Mouse (Mus musculus) ovary, postnatal 14 days (tissue): Measurements from ENCODE around the gene Mab21l1.

ENCODE experiments used
- DNase-seq: peaks from one replicate; pipeline ENCODE4 v3.0.0; 2022; ENCODE audit warnings: low spot score

The Mab21l1 gene

GRCm38 (mm10) chr3:55782056-55782687 lies at the start of gene Mab21l1:
Gene Mab21l1 (plus strand): TSS chr3:55782510.
- no peak for DNase-seq

DNA sequence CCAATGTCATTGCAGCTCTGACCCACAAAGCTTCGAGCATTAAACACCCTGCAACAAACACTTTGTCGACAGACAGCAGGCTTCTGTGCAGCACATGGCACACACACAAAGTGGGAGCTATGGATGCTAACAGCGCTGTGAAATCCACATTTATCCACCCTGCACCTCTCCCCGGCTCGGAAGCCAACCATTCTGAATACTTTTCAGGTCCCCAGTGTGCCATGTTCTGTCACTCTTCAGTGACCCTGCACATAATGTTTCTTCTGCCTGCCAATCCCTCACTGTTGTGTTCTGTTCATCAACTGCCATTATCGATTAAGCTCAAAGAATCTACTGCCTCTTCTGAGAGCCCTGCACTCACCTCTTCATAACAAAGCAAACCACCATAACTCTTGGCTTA lies 48.6 kb upstream of the Mab21l1 start:
- no peak for DNase-seq

DNA sequence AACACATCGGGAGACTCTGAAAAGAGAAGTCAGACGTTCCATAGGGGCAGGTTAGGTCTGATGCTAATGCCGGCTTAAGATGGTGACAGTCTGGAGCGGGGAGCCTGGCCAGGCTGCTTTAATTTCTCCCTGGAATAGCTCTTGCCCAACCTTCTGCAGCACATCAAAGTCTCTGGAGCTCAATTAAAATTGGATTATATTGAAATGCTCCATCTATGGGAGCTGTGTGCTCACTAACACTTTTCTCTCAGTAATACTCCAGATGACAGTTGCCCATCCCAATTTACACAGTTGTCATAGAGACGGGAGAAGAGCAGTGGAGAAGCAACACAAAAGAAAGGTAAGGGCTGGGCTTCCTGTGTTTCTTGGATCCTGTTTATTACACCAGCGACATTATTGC lies 40.9 kb upstream of the Mab21l1 start:
- no peak for DNase-seq

GRCm38 (mm10) chr3:55742218-55742617 lies 40.1 kb upstream of the Mab21l1 start:
- DNase-seq = no peak

- DNase-seq = no peak
These were observed 39.7 kb upstream of the Mab21l1 start for GRCm38 (mm10) chr3:55742654-55743053.

DNA sequence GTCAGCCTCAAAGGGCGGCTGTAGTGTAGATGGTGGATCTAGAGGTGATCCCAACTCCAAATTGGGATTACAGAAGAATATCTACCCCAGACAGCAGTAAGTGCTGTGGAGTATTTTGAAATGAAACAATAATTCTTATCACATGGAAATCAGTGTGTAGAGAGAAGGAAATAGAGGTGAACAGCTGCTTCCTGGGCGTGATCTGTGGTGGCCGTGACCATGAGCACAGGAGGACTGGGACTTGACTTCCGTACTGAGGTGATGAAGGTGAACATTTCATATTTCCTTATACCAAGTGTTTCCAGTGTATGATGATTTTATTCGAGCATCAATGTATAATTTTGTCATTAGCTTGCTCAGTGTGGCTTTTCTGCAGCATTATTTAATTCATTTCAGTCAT lies 38.4 kb upstream of the Mab21l1 start:
- DNase-seq = no peak

GRCm38 (mm10) chr3:55750445-55751065 lies 31.8 kb upstream of the Mab21l1 start:
- DNase-seq = no peak

GRCm38 (mm10) chr3:55751363-55751762 lies 30.9 kb upstream of the Mab21l1 start:
- DNase-seq = no peak

- DNase-seq = no peak
These were observed 29.8 kb upstream of the Mab21l1 start for GRCm38 (mm10) chr3:55752558-55752957.

DNA sequence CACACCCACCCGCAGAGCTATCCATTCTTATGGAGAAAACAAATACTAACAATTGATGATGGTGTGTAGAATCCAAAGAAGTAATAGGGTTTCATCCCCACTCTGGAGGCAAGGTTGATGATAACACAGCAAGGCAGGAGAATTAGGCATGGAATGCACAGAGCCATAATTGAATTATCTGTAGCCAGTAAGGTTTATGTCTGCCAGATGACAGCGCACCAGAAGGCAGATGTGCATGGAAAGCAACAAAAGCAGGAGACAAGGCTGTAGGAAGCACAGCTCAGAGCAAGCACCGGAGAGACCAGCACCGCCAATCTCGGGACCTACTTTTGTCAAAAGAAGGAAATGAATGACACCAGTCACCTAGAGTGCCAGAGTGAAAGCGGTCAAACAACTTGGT lies 28.4 kb upstream of the Mab21l1 start:
- DNase-seq = no peak

GRCm38 (mm10) chr3:55754981-55755608 lies 27.2 kb upstream of the Mab21l1 start:
- DNase-seq = no peak

GRCm38 (mm10) chr3:55755805-55756601 lies 26.3 kb upstream of the Mab21l1 start:
- no peak for DNase-seq

DNA sequence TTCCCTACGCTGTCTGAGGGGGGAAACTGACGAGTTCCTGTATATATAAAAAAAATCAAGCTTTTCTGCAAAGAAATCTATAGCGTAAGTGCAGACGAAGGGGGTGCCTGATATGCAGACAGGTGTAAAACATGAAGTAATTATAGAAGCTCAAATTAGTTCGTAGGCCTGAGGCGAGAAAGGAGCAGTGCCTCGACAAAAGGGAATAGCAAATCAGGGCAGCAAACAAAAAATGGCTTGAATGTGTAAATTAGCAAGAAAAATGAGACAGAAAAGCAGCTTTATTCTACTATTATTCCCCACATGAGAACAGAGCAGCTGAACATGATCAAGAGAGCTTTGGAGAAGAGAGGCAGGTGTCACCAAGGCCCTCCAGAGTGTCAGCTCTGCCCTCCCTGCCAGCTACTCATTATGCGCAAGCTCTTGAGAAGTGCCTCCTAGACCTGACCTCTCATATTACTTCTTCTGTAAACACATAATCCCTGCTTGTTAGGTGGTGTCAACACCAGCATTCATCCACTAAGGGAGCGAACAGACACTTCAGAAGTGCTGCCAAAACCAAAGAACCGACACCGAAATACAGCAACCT lies 25.6 kb upstream of the Mab21l1 start:
- no peak for DNase-seq

DNA sequence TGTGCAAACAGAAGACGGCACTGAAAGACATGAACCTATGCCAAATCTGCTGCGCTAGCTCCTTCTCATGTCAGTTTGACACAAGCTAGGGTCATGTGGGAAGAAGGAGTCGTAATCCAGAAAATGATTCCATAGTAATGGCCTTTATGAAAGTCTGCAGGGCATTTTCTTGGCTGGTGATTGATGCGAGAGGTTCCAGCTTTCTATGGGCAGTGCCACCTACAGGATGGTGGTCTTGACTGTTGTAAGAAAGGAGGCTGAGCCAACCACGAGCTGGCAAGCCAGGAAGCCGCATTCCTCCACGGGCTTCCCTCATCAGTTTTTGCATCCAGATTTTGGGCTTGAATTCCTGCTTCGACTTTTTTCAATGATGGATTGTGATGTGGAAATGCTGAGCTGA lies 24.0 kb upstream of the Mab21l1 start:
- no peak for DNase-seq

- no peak for DNase-seq
These were observed 18.7 kb upstream of the Mab21l1 start for GRCm38 (mm10) chr3:55763591-55763990.

- DNase-seq = no peak
These were observed 13.7 kb upstream of the Mab21l1 start for GRCm38 (mm10) chr3:55768654-55769053.

GRCm38 (mm10) chr3:55769308-55769707 lies 13.0 kb upstream of the Mab21l1 start:
- no peak for DNase-seq

DNA sequence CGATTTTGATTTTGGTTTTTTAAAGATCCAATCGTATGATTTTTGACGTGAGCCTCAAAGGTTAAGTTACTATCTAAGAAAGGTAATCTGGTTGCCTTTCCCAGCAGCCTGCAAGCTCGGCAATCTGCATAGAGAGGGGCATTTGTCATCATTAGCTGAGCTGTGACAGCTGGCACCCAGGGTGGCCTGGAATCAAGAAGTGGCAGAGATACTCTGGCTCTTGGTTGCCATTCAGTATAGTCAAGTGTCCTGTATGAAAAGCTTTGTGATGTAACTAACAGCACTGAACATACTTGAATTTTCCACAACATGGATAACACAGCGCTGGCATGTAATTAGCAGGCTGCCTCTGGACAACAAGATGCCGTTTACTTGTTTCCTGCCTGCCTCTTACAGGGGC lies 8.1 kb upstream of the Mab21l1 start:
- DNase-seq = no peak

DNA sequence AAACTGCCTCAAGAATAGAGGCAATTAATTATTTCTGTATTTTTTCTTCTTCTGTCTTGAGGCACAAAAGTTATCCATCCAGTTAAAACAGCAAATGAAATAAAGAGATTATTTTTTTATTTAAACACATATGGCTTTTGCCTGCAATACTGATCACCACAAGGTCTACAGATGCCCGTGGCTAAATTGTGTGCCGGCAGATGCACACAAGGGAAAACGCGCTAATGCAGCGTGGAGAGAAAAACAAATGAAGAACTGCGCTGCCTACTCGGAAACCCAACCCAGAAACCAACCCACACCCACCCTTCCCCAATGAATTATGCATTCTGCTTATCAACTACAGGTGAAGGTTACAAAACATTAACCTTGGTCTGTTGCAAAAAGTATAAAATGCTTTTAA lies 7.1 kb upstream of the Mab21l1 start:
- DNase-seq = no peak

DNA sequence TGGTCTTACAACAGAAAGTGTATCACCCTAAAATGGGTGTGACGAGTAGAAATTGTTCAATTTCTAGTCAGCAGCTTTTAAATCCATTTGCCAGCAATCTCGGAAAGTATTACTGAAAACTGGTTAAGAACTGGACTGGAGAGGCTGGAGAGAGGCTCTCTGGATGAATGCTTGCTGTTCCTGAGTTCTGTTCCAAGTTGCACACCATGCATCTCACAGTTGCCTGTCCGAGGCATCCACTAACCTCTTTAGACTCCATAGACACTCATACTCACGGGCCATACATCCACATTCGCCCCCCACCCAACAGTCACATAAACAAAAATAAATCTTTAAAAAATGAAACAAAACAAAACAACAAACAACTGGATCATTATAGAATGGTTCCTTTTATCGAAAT lies 6.6 kb upstream of the Mab21l1 start:
- no peak for DNase-seq

DNA sequence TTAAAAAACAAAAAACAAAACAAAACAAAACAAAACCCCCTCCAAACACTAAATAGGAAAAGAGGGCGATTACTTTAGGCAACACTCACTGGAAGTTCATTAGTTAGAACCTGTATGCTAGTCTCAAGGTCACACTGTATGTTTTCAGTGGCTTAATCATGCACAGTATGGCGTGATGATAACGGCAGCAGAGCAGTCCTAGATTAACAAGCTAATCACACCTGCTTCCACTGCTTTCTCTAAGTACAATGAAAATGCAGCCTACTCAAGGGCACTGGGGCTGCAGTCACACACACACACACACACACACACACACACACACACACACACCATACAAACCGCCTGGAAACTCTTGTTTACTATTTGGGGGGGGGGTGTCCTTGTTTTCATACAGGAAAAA lies 4.8 kb upstream of the Mab21l1 start:
- DNase-seq = no peak
